Mouse (Mus musculus): ENCODE measurements at regions not wholly inside any gene's neighbourhood (a gene's known extent, or its start where the extent isn't known, plus 50 kb on each side); places are given as distances from the start of the nearest gene placed in this dataset.

- Histone ChIP-seq H3K27me3 (ENCODE audit: control insufficient read depth, insufficient read depth, low read length) (no peaks in the 10 kb centered on the region), H3K4me1 (replicated peaks; ENCODE audit: control insufficient read depth, insufficient read depth, low read length) (no peaks in the 10 kb centered on the region; the same call in 1 of the 2 replicates), H3K36me3 (ENCODE audit: control insufficient read depth, insufficient read depth, low read length) (no peaks in the 10 kb centered on the region), H3K9ac (ENCODE audit: low read length) (no peak overlapping the region), H3K4me3 (ENCODE audit: low read depth, low read length) (no peak overlapping the region), H3K9me3 (ENCODE audit: control insufficient read depth, low read length) (no peaks in the 10 kb centered on the region), H3K4me2 (ENCODE audit: low read depth, low read length, severe bottlenecking) (no peak overlapping the region), H3K27ac (ENCODE audit: low read depth, low read length) (no peak overlapping the region)
- 90% methylated on average over 21 of the region's 21 CpGs for WGBS
- ATAC-seq (replicated peaks; ENCODE audit: low FRiP score), result no peak
- no peak for DNase-seq (ENCODE audit: low spot score)
These were observed 166.2 kb upstream of the Plxnc1 start for GRCm38 (mm10) chr10:95110786-95111185.

GRCm38 (mm10) chr10:95109576-95109975 is 164.9 kb upstream of the Plxnc1 start:
- no peak for ATAC-seq (replicated peaks; ENCODE audit: low FRiP score)
- H3K4me3 ChIP-seq (ENCODE audit: low read depth, low read length), result no peak overlapping the region
- 95% methylated on average over 2 of the region's 2 CpGs for WGBS

GRCm38 (mm10) chr10:95107532-95108251 is 163.1 kb upstream of the Plxnc1 start:
- H3K4me1 ChIP-seq (replicated peaks; ENCODE audit: control insufficient read depth, insufficient read depth, low read length), result no peaks in the 10 kb centered on the region; the same call in 1 of the 2 replicates
- H3K4me2 ChIP-seq (ENCODE audit: low read depth, low read length, severe bottlenecking), result no peak overlapping the region
- H3K9ac ChIP-seq (ENCODE audit: low read length), result no peak overlapping the region
- H3K27ac ChIP-seq (ENCODE audit: low read depth, low read length), result no peak overlapping the region
- H3K9me3 ChIP-seq (ENCODE audit: control insufficient read depth, low read length), result no peaks in the 10 kb centered on the region
- ATAC-seq (replicated peaks; ENCODE audit: low FRiP score) (peak; percentile 55), DNase-seq (ENCODE audit: low spot score) (no peak)
- no peaks in the 10 kb centered on the region for H3K36me3 ChIP-seq (ENCODE audit: control insufficient read depth, insufficient read depth, low read length)
- H3K4me3 ChIP-seq (ENCODE audit: low read depth, low read length), result no peak overlapping the region
- no peaks in the 10 kb centered on the region for H3K27me3 ChIP-seq (ENCODE audit: control insufficient read depth, insufficient read depth, low read length)
- 18% methylated on average over 3 of the region's 3 CpGs for WGBS

More at GRCm38 (mm10) chr10:95109576-95109975, 164.9 kb upstream of the Plxnc1 start:
- Histone ChIP-seq H3K27me3 (ENCODE audit: control insufficient read depth, insufficient read depth, low read length) (no peaks in the 10 kb centered on the region), H3K27ac (ENCODE audit: low read depth, low read length) (no peak overlapping the region), H3K9me3 (ENCODE audit: control insufficient read depth, low read length) (no peaks in the 10 kb centered on the region), H3K9ac (ENCODE audit: low read length) (no peak overlapping the region), H3K4me1 (replicated peaks; ENCODE audit: control insufficient read depth, insufficient read depth, low read length) (no peaks in the 10 kb centered on the region; the same call in 1 of the 2 replicates), H3K36me3 (ENCODE audit: control insufficient read depth, insufficient read depth, low read length) (no peaks in the 10 kb centered on the region), H3K4me2 (ENCODE audit: low read depth, low read length, severe bottlenecking) (no peak overlapping the region)
- DNase-seq (ENCODE audit: low spot score), result no peak

- Histone ChIP-seq H3K9me3 (ENCODE audit: control insufficient read depth, low read length) (no peaks in the 10 kb centered on the region), H3K9ac (ENCODE audit: low read length) (no peak overlapping the region), H3K4me1 (replicated peaks; ENCODE audit: control insufficient read depth, insufficient read depth, low read length) (no peaks in the 10 kb centered on the region; the same call in 1 of the 2 replicates), H3K27me3 (ENCODE audit: control insufficient read depth, insufficient read depth, low read length) (no peaks in the 10 kb centered on the region), H3K4me2 (ENCODE audit: low read depth, low read length, severe bottlenecking) (no peak overlapping the region), H3K4me3 (ENCODE audit: low read depth, low read length) (no peak overlapping the region), H3K27ac (ENCODE audit: low read depth, low read length) (no peak overlapping the region), H3K36me3 (ENCODE audit: control insufficient read depth, insufficient read depth, low read length) (no peaks in the 10 kb centered on the region)
- DNase-seq (ENCODE audit: low spot score) (no peak), ATAC-seq (replicated peaks; ENCODE audit: low FRiP score) (no peak)
These were observed 159.2 kb upstream of the Plxnc1 start for GRCm38 (mm10) chr10:95103808-95104207.

GRCm38 (mm10) chr10:95102981-95103380 is 158.3 kb upstream of the Plxnc1 start:
- Histone ChIP-seq H3K4me2 (ENCODE audit: low read depth, low read length, severe bottlenecking) (no peak overlapping the region), H3K4me3 (ENCODE audit: low read depth, low read length) (no peak overlapping the region), H3K9me3 (ENCODE audit: control insufficient read depth, low read length) (no peaks in the 10 kb centered on the region), H3K9ac (ENCODE audit: low read length) (no peak overlapping the region), H3K4me1 (replicated peaks; ENCODE audit: control insufficient read depth, insufficient read depth, low read length) (no peaks in the 10 kb centered on the region; the same call in 1 of the 2 replicates), H3K36me3 (ENCODE audit: control insufficient read depth, insufficient read depth, low read length) (no peaks in the 10 kb centered on the region), H3K27me3 (ENCODE audit: control insufficient read depth, insufficient read depth, low read length) (no peaks in the 10 kb centered on the region), H3K27ac (ENCODE audit: low read depth, low read length) (no peak overlapping the region)
- WGBS, result 79% methylated on average over 4 of the region's 4 CpGs
- ATAC-seq (replicated peaks; ENCODE audit: low FRiP score) (no peak), DNase-seq (ENCODE audit: low spot score) (no peak)

- WGBS, result 85% methylated on average over 5 of the region's 5 CpGs
- H3K4me2 ChIP-seq (ENCODE audit: low read depth, low read length, severe bottlenecking), result no peak overlapping the region
- H3K4me3 ChIP-seq (ENCODE audit: low read depth, low read length), result no peak overlapping the region
- ATAC-seq (replicated peaks; ENCODE audit: low FRiP score), result no peak
- no peak overlapping the region for H3K27ac ChIP-seq (ENCODE audit: low read depth, low read length)
- no peaks in the 10 kb centered on the region for H3K36me3 ChIP-seq (ENCODE audit: control insufficient read depth, insufficient read depth, low read length)
- no peak overlapping the region for H3K9ac ChIP-seq (ENCODE audit: low read length)
- no peak for DNase-seq (ENCODE audit: low spot score)
- H3K27me3 ChIP-seq (ENCODE audit: control insufficient read depth, insufficient read depth, low read length), result no peaks in the 10 kb centered on the region
- H3K9me3 ChIP-seq (ENCODE audit: control insufficient read depth, low read length), result no peaks in the 10 kb centered on the region
- no peaks in the 10 kb centered on the region; the same call in 1 of the 2 replicates for H3K4me1 ChIP-seq (replicated peaks; ENCODE audit: control insufficient read depth, insufficient read depth, low read length)
These were observed 155.3 kb upstream of the Plxnc1 start for GRCm38 (mm10) chr10:95099906-95100305.

- 83% methylated on average over 4 of the region's 4 CpGs for WGBS
- H3K27ac ChIP-seq (ENCODE audit: low read depth, low read length), result no peak overlapping the region
- no peak overlapping the region for H3K4me2 ChIP-seq (ENCODE audit: low read depth, low read length, severe bottlenecking)
- H3K4me3 ChIP-seq (ENCODE audit: low read depth, low read length), result no peak overlapping the region
- H3K36me3 ChIP-seq (ENCODE audit: control insufficient read depth, insufficient read depth, low read length), result no peaks in the 10 kb centered on the region
- no peaks in the 10 kb centered on the region; the same call in 1 of the 2 replicates for H3K4me1 ChIP-seq (replicated peaks; ENCODE audit: control insufficient read depth, insufficient read depth, low read length)
- no peaks in the 10 kb centered on the region for H3K9me3 ChIP-seq (ENCODE audit: control insufficient read depth, low read length)
- no peak overlapping the region for H3K9ac ChIP-seq (ENCODE audit: low read length)
- DNase-seq (ENCODE audit: low spot score) (no peak), ATAC-seq (replicated peaks; ENCODE audit: low FRiP score) (no peak)
- no peaks in the 10 kb centered on the region for H3K27me3 ChIP-seq (ENCODE audit: control insufficient read depth, insufficient read depth, low read length)
These were observed 151.2 kb upstream of the Plxnc1 start for GRCm38 (mm10) chr10:95095847-95096246.

- 59% methylated on average over 8 of the region's 8 CpGs for WGBS
- H3K36me3 ChIP-seq (ENCODE audit: control insufficient read depth, insufficient read depth, low read length), result no peaks in the 10 kb centered on the region
- no peaks in the 10 kb centered on the region for H3K9me3 ChIP-seq (ENCODE audit: control insufficient read depth, low read length)
- no peaks in the 10 kb centered on the region for H3K27me3 ChIP-seq (ENCODE audit: control insufficient read depth, insufficient read depth, low read length)
- ATAC-seq (replicated peaks; ENCODE audit: low FRiP score), result no peak
- H3K27ac ChIP-seq (ENCODE audit: low read depth, low read length), result no peak overlapping the region
- H3K4me2 ChIP-seq (ENCODE audit: low read depth, low read length, severe bottlenecking), result no peak overlapping the region
- no peak overlapping the region for H3K4me3 ChIP-seq (ENCODE audit: low read depth, low read length)
- H3K9ac ChIP-seq (ENCODE audit: low read length), result no peak overlapping the region
- no peak for DNase-seq (ENCODE audit: low spot score)
- H3K4me1 ChIP-seq (replicated peaks; ENCODE audit: control insufficient read depth, insufficient read depth, low read length), result no peaks in the 10 kb centered on the region; the same call in 1 of the 2 replicates
These were observed 150.1 kb upstream of the Plxnc1 start for GRCm38 (mm10) chr10:95094771-95095170.

GRCm38 (mm10) chr10:95093266-95093665 is 148.6 kb upstream of the Plxnc1 start:
- ATAC-seq (replicated peaks; ENCODE audit: low FRiP score), result 0 out of 2 replicates have a peak, but pooled peaks have one; percentile 21
- DNase-seq (ENCODE audit: low spot score), result no peak
- Histone ChIP-seq H3K27me3 (ENCODE audit: control insufficient read depth, insufficient read depth, low read length) (no peaks in the 10 kb centered on the region), H3K4me3 (ENCODE audit: low read depth, low read length) (no peak overlapping the region), H3K27ac (ENCODE audit: low read depth, low read length) (no peak overlapping the region), H3K9me3 (ENCODE audit: control insufficient read depth, low read length) (no peaks in the 10 kb centered on the region), H3K4me1 (replicated peaks; ENCODE audit: control insufficient read depth, insufficient read depth, low read length) (no peaks in the 10 kb centered on the region; the same call in 1 of the 2 replicates), H3K4me2 (ENCODE audit: low read depth, low read length, severe bottlenecking) (no peak overlapping the region), H3K9ac (ENCODE audit: low read length) (no peak overlapping the region), H3K36me3 (ENCODE audit: control insufficient read depth, insufficient read depth, low read length) (no peaks in the 10 kb centered on the region)
- 38% methylated on average over 5 of the region's 5 CpGs for WGBS
